17 mouse cellular contexts compared by ENCODE assay signal in genomic region chr12:51641871-51642270, GRCm38 (mm10). TPM values are rescaled to one million over a fixed set of nuclear protein-coding genes. Genes with fewer than 3 reads are reported as not detected.
DNase-seq lines count a peak whose midpoint lies in the region; ATAC-seq and TF ChIP-seq lines count a peak whose summit lies in the region.
"Had no signal": no experiment of that assay in that cellular context is flagged by ENCODE, and none has a peak within 500 bp of the region (broad histone marks: within the 10 kb centered on the region; RNA-seq: fewer than 3 reads in every experiment).

No protein-coding gene starts in this region.

- H3K79me2 ChIP-seq in liver, adult 2 months (ENCODE audit: control insufficient read depth, insufficient read depth, low read length) = no peaks in the 10 kb centered on the region; the same call in 1 of the 2 replicates

- no peak overlapping the region for H3K27ac ChIP-seq in liver, adult 2 months (replicated peaks; ENCODE audit: insufficient read depth, low read depth, low read length)
- H3K27ac ChIP-seq in stomach, embryonic 16.5 days (ENCODE audit: low read length) = no peak overlapping the region
- H3K27ac ChIP-seq: embryonic facial prominence, embryonic 10.5 days; forebrain, embryonic 13.5 days; hindbrain, postnatal 0 days; midbrain, embryonic 10.5 days; neural tube, embryonic 12.5 days had no signal

- no peak for TF ChIP-seq CTCF in lung, adult 2 months (IDR thresholded peaks at IDR 0.05; ENCODE audit: insufficient read depth, low read length)
- no peak for TF ChIP-seq CTCF in liver, adult 2 months (IDR thresholded peaks at IDR 0.05; ENCODE audit: low read depth, low read length)

- ATAC-seq in stomach, embryonic 16.5 days (ENCODE audit: insufficient read depth, low FRiP score) = 0 out of 2 replicates have a peak, but pooled peaks have one; percentile 58
- ATAC-seq: forebrain, embryonic 13.5 days; hindbrain, postnatal 0 days; Patski had no signal

- no peak overlapping the region for H3K4me3 ChIP-seq in lung, adult 2 months (replicated peaks; ENCODE audit: extremely low read depth, low read depth, low read length)
- H3K4me3 ChIP-seq in liver, adult 2 months (ENCODE audit: insufficient read depth, low read depth, low read length) = no peak overlapping the region
- no peak overlapping the region for H3K4me3 ChIP-seq in stomach, embryonic 16.5 days (replicated peaks; ENCODE audit: low read length)
- H3K4me3 ChIP-seq: embryonic facial prominence, embryonic 10.5 days; forebrain, embryonic 13.5 days; midbrain, embryonic 10.5 days; neural tube, embryonic 12.5 days had no signal

- no peak for TF ChIP-seq POLR2A in lung, adult 2 months (IDR thresholded peaks at IDR 0.05; ENCODE audit: borderline replicate concordance, extremely low read depth, low read depth, low read length)
- no peak for TF ChIP-seq POLR2A in liver, adult 2 months (IDR thresholded peaks at IDR 0.05; ENCODE audit: extremely low read depth, insufficient read depth, low read length)

- no peaks in the 10 kb centered on the region for H3K27me3 ChIP-seq in liver, adult 2 months (ENCODE audit: control insufficient read depth, insufficient read depth, low read length)
- no peaks in the 10 kb centered on the region for H3K27me3 ChIP-seq in stomach, embryonic 16.5 days (ENCODE audit: control insufficient read depth, insufficient read depth, low read length)
- H3K27me3 ChIP-seq: forebrain, embryonic 13.5 days; neural tube, embryonic 12.5 days; Patski had no signal

- 22% methylated on average over 6 of the region's 6 CpGs for WGBS in lung, adult 2 months
- WGBS in liver, adult 2 months = 12% methylated on average over 6 of the region's 6 CpGs
- WGBS in stomach, embryonic 16.5 days = 31% methylated on average over 6 of the region's 6 CpGs

- H3K4me1 ChIP-seq in lung, adult 2 months (ENCODE audit: control insufficient read depth, insufficient read depth, low read length) = peaks cover 2% of the 10 kb centered on the region; the same call in 1 of the 2 replicates
- peaks cover 5% of the 10 kb centered on the region; the same call in 1 of the 2 replicates for H3K4me1 ChIP-seq in liver, adult 2 months (ENCODE audit: control insufficient read depth, insufficient read depth, low read length)
- H3K4me1 ChIP-seq in stomach, embryonic 16.5 days (ENCODE audit: control insufficient read depth, insufficient read depth, low read length) = no peaks in the 10 kb centered on the region
- H3K4me1 ChIP-seq: embryonic facial prominence, embryonic 10.5 days; forebrain, embryonic 13.5 days; midbrain, embryonic 10.5 days; neural tube, embryonic 12.5 days had no signal

- peak; percentile 22 for DNase-seq in adrenal gland, adult 8-10 months
- no peak for DNase-seq in adrenal gland, postnatal 10 days
- peak; percentile 24 for DNase-seq in lung, postnatal 25 days (ENCODE audit: low spot score)
- DNase-seq in lung, adult 2 months = no peak
- DNase-seq in liver, adult 2 months (ENCODE audit: extremely low read depth, low read depth, low spot score) = peak; percentile 79
- DNase-seq in left cerebral cortex, postnatal 10 days (ENCODE audit: extremely low spot score in 1 of 2, low spot score in 2 of 2) = no peak
- DNase-seq in gastrocnemius, adult 8-10 months (ENCODE audit: low spot score in 2 of 2) = no peak
- DNase-seq: left cerebral cortex, postnatal 4 days; right cerebral cortex, postnatal 25 days; thymus, adult 2 months had no signal

- H3K4me2 ChIP-seq in stomach, embryonic 16.5 days (ENCODE audit: low read depth, low read length) = no peak overlapping the region
- H3K4me2 ChIP-seq: forebrain, embryonic 13.5 days; neural tube, embryonic 12.5 days had no signal

- no peak overlapping the region for H3K9ac ChIP-seq in liver, adult 2 months (ENCODE audit: low read depth, low read length)
- H3K9ac ChIP-seq in stomach, embryonic 16.5 days (ENCODE audit: low read length) = no peak overlapping the region
- H3K9ac ChIP-seq: forebrain, embryonic 13.5 days; neural tube, embryonic 12.5 days had no signal

- H3K9me3 ChIP-seq in stomach, embryonic 16.5 days (replicated peaks; ENCODE audit: control insufficient read depth, low read length) = no peaks in the 10 kb centered on the region
- H3K9me3 ChIP-seq: embryonic facial prominence, embryonic 10.5 days; forebrain, embryonic 13.5 days; midbrain, embryonic 10.5 days; neural tube, embryonic 12.5 days had no signal

- intact Hi-C loops in left cerebral cortex, postnatal 10 days (cut with DNase I) = no loop called here

- peaks cover 5% of the 10 kb centered on the region for H3K36me3 ChIP-seq in liver, adult 2 months (ENCODE audit: control insufficient read depth, insufficient read depth, low read length)
- H3K36me3 ChIP-seq in stomach, embryonic 16.5 days (ENCODE audit: control insufficient read depth, insufficient read depth, low read length) = no peaks in the 10 kb centered on the region

RNA-seq across cellular contexts. Expression of gene Coch, which starts 48.7 kb away (rescaled TPM):
- 1 to 10 TPM in 2 of 4 experiments, under 1 TPM in 2; 0.12 to 8.4 (median 2.1) TPM for total RNA-seq in adrenal gland, adult 8-10 months (2022)
- total RNA-seq in adrenal gland, postnatal 10 days (2021) = 1 to 10 TPM in 1 of 2 experiments, under 1 TPM in 1; 0.33 to 2.1 TPM
- polyA plus RNA-seq in lung, adult 2 months (2012; rRNA removed) = 0.11 and 0.12 TPM in 2 replicates
- not detected in 2 replicates for total RNA-seq in liver, adult 2 months (2014; rRNA removed)
- 0.04 TPM in 1 of 2 replicates, not detected in the other for polyA plus RNA-seq in liver, adult 2 months (2012; rRNA removed)
- polyA plus RNA-seq in stomach, embryonic 16.5 days (2015; fragmentation: Nextera tagmentation; extraction: Ambion mirVana) = 2.0 and 4.4 TPM in 2 replicates
- total RNA-seq in left cerebral cortex, postnatal 10 days (2021) = 10 to 100 TPM; 35.2 to 36.7 TPM
- under 1 TPM; 0.31 to 0.48 (median 0.38) TPM for total RNA-seq in gastrocnemius, adult 8-10 months (2022)

RNA-seq across cellular contexts. Expression of gene Ap4s1, which starts 49.0 kb away (rescaled TPM):
- 10 to 100 TPM; 23.6 to 25.1 (median 24.0) TPM for total RNA-seq in adrenal gland, adult 8-10 months (2022)
- total RNA-seq in adrenal gland, postnatal 10 days (2021) = 10 to 100 TPM; 20.6 to 26.4 TPM
- polyA plus RNA-seq in lung, adult 2 months (2012; rRNA removed) = 8.8 and 10.9 TPM in 2 replicates
- 15.3 and 20.3 TPM in 2 replicates for total RNA-seq in liver, adult 2 months (2014; rRNA removed)
- 3.3 and 4.4 TPM in 2 replicates for polyA plus RNA-seq in liver, adult 2 months (2012; rRNA removed)
- polyA plus RNA-seq in stomach, embryonic 16.5 days (2015; fragmentation: Nextera tagmentation; extraction: Ambion mirVana) = 18.5 and 22.9 TPM in 2 replicates
- 10 to 100 TPM; 44.0 to 44.5 TPM for total RNA-seq in left cerebral cortex, postnatal 10 days (2021)
- 10 to 100 TPM; 59.5 to 66.4 (median 62.1) TPM for total RNA-seq in gastrocnemius, adult 8-10 months (2022)

RNA-seq across cellular contexts. Expression of gene Strn3, which starts 49.8 kb away (rescaled TPM):
- total RNA-seq in adrenal gland, adult 8-10 months (2022) = 10 to 100 TPM; 78.4 to 95.1 (median 87.9) TPM
- total RNA-seq in adrenal gland, postnatal 10 days (2021) = 10 to 100 TPM; 74.4 to 83.2 TPM
- polyA plus RNA-seq in lung, adult 2 months (2012; rRNA removed) = 19.3 and 19.9 TPM in 2 replicates
- total RNA-seq in liver, adult 2 months (2014; rRNA removed) = 31.2 and 33.7 TPM in 2 replicates
- polyA plus RNA-seq in liver, adult 2 months (2012; rRNA removed) = 6.8 and 7.3 TPM in 2 replicates
- 28.1 and 28.4 TPM in 2 replicates for polyA plus RNA-seq in stomach, embryonic 16.5 days (2015; fragmentation: Nextera tagmentation; extraction: Ambion mirVana)
- total RNA-seq in left cerebral cortex, postnatal 10 days (2021) = 10 to 100 TPM; 79.3 to 81.5 TPM
- total RNA-seq in gastrocnemius, adult 8-10 months (2022) = 100 to 1,000 TPM; 152 to 162 (median 156) TPM

Comparison
In these comparisons a context has a peak if more than half of its experiments do, and no peak if none do; other contexts are left out.
1. DNase-seq: peak in adrenal gland, adult 8-10 months (single experiment), lung, postnatal 25 days (single experiment) and liver, adult 2 months (single experiment); none in adrenal gland, postnatal 10 days (single experiment), lung, adult 2 months (single experiment), left cerebral cortex, postnatal 10 days (0 of 2) and gastrocnemius, adult 8-10 months (0 of 2).